ENCODE assay signal across 21 mouse cellular contexts in the genomic region with DNA sequence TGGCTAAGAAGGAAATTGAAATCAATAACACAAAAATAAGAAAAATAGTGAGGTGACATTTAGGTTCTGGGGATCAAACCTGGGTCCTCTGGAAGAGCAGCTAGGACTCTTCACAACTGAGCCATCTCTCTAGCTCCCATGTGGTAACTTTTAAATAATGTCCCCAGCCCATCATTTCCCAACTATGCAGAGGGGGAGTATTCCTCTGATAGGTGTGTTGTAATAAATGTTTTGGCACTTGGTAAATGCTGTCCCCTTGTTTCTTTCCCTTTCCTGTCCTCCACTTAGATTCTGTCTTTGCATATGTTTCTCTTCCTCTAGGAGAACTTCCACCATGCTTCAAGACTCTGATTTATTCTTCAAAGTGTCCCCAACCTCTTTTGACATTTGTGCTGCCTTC. TPM values are rescaled to one million over a fixed set of nuclear protein-coding genes. Genes with fewer than 3 reads are reported as not detected.
"Had no signal": no experiment of that assay in that cellular context is flagged by ENCODE, and none has a peak within 500 bp of the region (broad histone marks: within the 10 kb centered on the region; RNA-seq: fewer than 3 reads in every experiment).

No protein-coding gene starts in this region.

- H3K27me3 ChIP-seq: midbrain, embryonic 12.5 days; neural tube, embryonic 13.5 days; neural tube, embryonic 15.5 days; stomach, embryonic 15.5 days had no signal

- ATAC-seq: midbrain, embryonic 16.5 days had no signal

- DNase-seq: lung, postnatal 10 days; lung, postnatal 4 days; midbrain, embryonic 14.5 days; retina, postnatal 1 day; right cerebral cortex, adult 18-20 months; right cerebral cortex, postnatal 25 days; right cerebral cortex, postnatal 4 days; thymus, adult 2 months; thymus, postnatal 25 days; thymus, postnatal 4 days had no signal

- H3K36me3 ChIP-seq: midbrain, embryonic 10.5 days; midbrain, embryonic 12.5 days; neural tube, embryonic 13.5 days; neural tube, embryonic 15.5 days; stomach, embryonic 15.5 days had no signal

- H3K4me1 ChIP-seq: midbrain, embryonic 10.5 days; midbrain, embryonic 12.5 days; neural tube, embryonic 13.5 days; neural tube, embryonic 15.5 days; stomach, embryonic 15.5 days had no signal

- H3K9ac ChIP-seq: liver, embryonic 14.5 days; lung, embryonic 14.5 days; midbrain, embryonic 12.5 days; neural tube, embryonic 13.5 days; neural tube, embryonic 15.5 days; stomach, embryonic 15.5 days had no signal

- H3K9me3 ChIP-seq: neural tube, embryonic 13.5 days; neural tube, embryonic 15.5 days; stomach, embryonic 15.5 days had no signal

- H3K4me3 ChIP-seq: midbrain, embryonic 10.5 days; midbrain, embryonic 12.5 days; myocyte; neural tube, embryonic 13.5 days; neural tube, embryonic 15.5 days; stomach, embryonic 15.5 days had no signal

- H3K27ac ChIP-seq: liver, embryonic 14.5 days; midbrain, embryonic 10.5 days; midbrain, embryonic 12.5 days; neural tube, embryonic 13.5 days; neural tube, embryonic 15.5 days; stomach, embryonic 15.5 days; stomach, postnatal 0 days had no signal

- H3K4me2 ChIP-seq: lung, embryonic 14.5 days; midbrain, embryonic 12.5 days; neural tube, embryonic 13.5 days; neural tube, embryonic 15.5 days; stomach, embryonic 15.5 days had no signal

RNA-seq across cellular contexts. Expression of gene Svep1, which starts 58.1 kb away (rescaled TPM):
- total RNA-seq: megakaryocyte-erythroid progenitor cell, adult 5-6 weeks had no signal
